Mouse (Mus musculus) liver, embryonic 11.5 days (tissue): ENCODE data around the gene Esrrb. TPM values are rescaled to one million over a fixed set of nuclear protein-coding genes. Genes with fewer than 3 reads are reported as not detected.

ENCODE experiments used
- ATAC-seq: fragments of 200-750 bp; cut with Nextera tagmentation; replicated peaks from 2 replicates; pipeline ENCODE4 v1.8.0; 2017; ENCODE audit warnings: moderate number of reproducible peaks, mild to moderate bottlenecking, moderate TSS enrichment, moderate library complexity; ENCODE audit not compliant: low FRiP score
- DNase-seq: peaks from one replicate; pipeline ENCODE4 v3.0.0-alpha.2; 2017; ENCODE audit warnings: low spot score
- H3K27ac ChIP-seq: fragments of 300-500 bp; sonication (generic); 2 replicates; pipeline ENCODE4 v1.5.1; 2014; ENCODE audit warnings: mild to moderate bottlenecking, low read depth, low read length, control low read depth
- H3K27me3 ChIP-seq: fragments of 300-500 bp; sonication (generic); replicated peaks from 2 replicates; pipeline ENCODE4 v1.6.1; 2014; ENCODE audit warnings: low read length, mixed read lengths; ENCODE audit not compliant: control insufficient read depth, insufficient read depth
- H3K36me3 ChIP-seq: fragments of 300-500 bp; sonication (generic); 2 replicates; pipeline ENCODE4 v1.6.1; 2014; ENCODE audit warnings: mild to moderate bottlenecking, low read length, moderate library complexity, mixed read lengths; ENCODE audit not compliant: control insufficient read depth, insufficient read depth
- H3K4me1 ChIP-seq: fragments of 300-500 bp; sonication (generic); replicated peaks from 2 replicates; pipeline ENCODE4 v1.6.1; 2014; ENCODE audit warnings: low read length, mixed read lengths; ENCODE audit not compliant: control insufficient read depth, insufficient read depth
- H3K4me2 ChIP-seq: fragments of 300-500 bp; sonication (generic); 2 replicates; pipeline ENCODE4 v1.6.1; 2014; ENCODE audit warnings: mild to moderate bottlenecking, control low read depth, moderate library complexity
- H3K4me3 ChIP-seq: fragments of 300-500 bp; sonication (generic); 2 replicates; pipeline ENCODE4 v1.5.1; 2014; ENCODE audit warnings: low read depth, low read length, control low read depth
- H3K9ac ChIP-seq: fragments of 300-500 bp; sonication (generic); 2 replicates; pipeline ENCODE4 v1.6.1; 2014; ENCODE audit warnings: low read depth, low read length, control low read depth
- H3K9me3 ChIP-seq: fragments of 300-500 bp; sonication (generic); 2 replicates; pipeline ENCODE4 v1.6.1; 2016; ENCODE audit warnings: low read length, inconsistent platforms, mixed read lengths; ENCODE audit not compliant: control insufficient read depth
- WGBS: fragments of 180-500 bp; shearing (Covaris S2); extraction: QIAGEN DNeasy Blood & Tissue Kit; methylation state at CpG from one replicate; pipeline ENCODE4 v1.1.7; 2014; 5-methylcytosine and 5-hydroxymethylcytosine counted together
- polyA plus RNA-seq: library from polyadenylated mRNA; unstranded; fragments of >200 nt; fragmentation: Nextera tagmentation; extraction: Ambion mirVana; gene quantifications from 2 replicates; pipeline ENCODE4 v1.2.1, GENCODE M21; 2014

The Esrrb gene
- polyA plus RNA-seq, 1 experiment from 2014 or later = not detected

GRCm38 (mm10) chr12:86512335-86512734, 151.4 kb downstream of the Esrrb start:
- Histone ChIP-seq H3K4me1 (no peaks in the 10 kb centered on the region), H3K27me3 (0 out of 2 replicates have a peak, but pooled peaks cover 3% of the 10 kb centered on the region), H3K4me3 (no peak overlapping the region), H3K4me2 (no peak overlapping the region), H3K9ac (no peak overlapping the region), H3K9me3 (no peaks in the 10 kb centered on the region), H3K27ac (no peak overlapping the region), H3K36me3 (no peaks in the 10 kb centered on the region)
- 83% methylated on average over 3 of the region's 3 CpGs for WGBS
- ATAC-seq (no peak), DNase-seq (no peak)

- Histone ChIP-seq H3K4me1 (no peaks in the 10 kb centered on the region), H3K9ac (no peak overlapping the region), H3K27me3 (peaks cover 8% of the 10 kb centered on the region), H3K27ac (no peak overlapping the region), H3K4me3 (no peak overlapping the region), H3K9me3 (no peaks in the 10 kb centered on the region), H3K36me3 (no peaks in the 10 kb centered on the region), H3K4me2 (no peak overlapping the region)
- WGBS = 29% methylated on average over 4 of the region's 4 CpGs
- no peak for DNase-seq
- no peak for ATAC-seq
Observed at GRCm38 (mm10) chr12:86513596-86513995, 152.7 kb downstream of the Esrrb start.

GRCm38 (mm10) chr12:86516602-86517001, 155.7 kb downstream of the Esrrb start:
- no peaks in the 10 kb centered on the region for H3K9me3 ChIP-seq
- H3K36me3 ChIP-seq = no peaks in the 10 kb centered on the region
- ATAC-seq = no peak
- H3K27ac ChIP-seq = no peak overlapping the region
- H3K27me3 ChIP-seq = peaks cover 19% of the 10 kb centered on the region
- no peak overlapping the region for H3K4me3 ChIP-seq
- no peak overlapping the region for H3K9ac ChIP-seq
- H3K4me2 ChIP-seq = no peak overlapping the region
- no peaks in the 10 kb centered on the region for H3K4me1 ChIP-seq
- 40% methylated on average over 5 of the region's 5 CpGs for WGBS
- DNase-seq = no peak

GRCm38 (mm10) chr12:86517721-86518120, 156.8 kb downstream of the Esrrb start:
- 65% methylated on average over 6 of the region's 6 CpGs for WGBS
- Histone ChIP-seq H3K27me3 (peaks cover 21% of the 10 kb centered on the region), H3K4me3 (no peak overlapping the region), H3K36me3 (no peaks in the 10 kb centered on the region), H3K9ac (no peak overlapping the region), H3K4me2 (no peak overlapping the region), H3K4me1 (no peaks in the 10 kb centered on the region), H3K9me3 (no peaks in the 10 kb centered on the region), H3K27ac (no peak overlapping the region)
- DNase-seq = no peak
- ATAC-seq = no peak

- Histone ChIP-seq H3K27me3 (peaks cover 21% of the 10 kb centered on the region), H3K9me3 (no peaks in the 10 kb centered on the region), H3K9ac (no peak overlapping the region), H3K4me1 (no peaks in the 10 kb centered on the region), H3K27ac (no peak overlapping the region), H3K4me2 (no peak overlapping the region), H3K36me3 (no peaks in the 10 kb centered on the region), H3K4me3 (no peak overlapping the region)
- no peak for DNase-seq
- WGBS = 30% methylated on average over 18 of the region's 18 CpGs
- ATAC-seq = no peak
Observed at GRCm38 (mm10) chr12:86518746-86519145, 157.8 kb downstream of the Esrrb start.

GRCm38 (mm10) chr12:86534283-86534682, 173.4 kb downstream of the Esrrb start:
- H3K27me3 ChIP-seq = no peaks in the 10 kb centered on the region
- no peaks in the 10 kb centered on the region for H3K36me3 ChIP-seq
- no peak for ATAC-seq
- H3K4me1 ChIP-seq = no peaks in the 10 kb centered on the region
- H3K4me2 ChIP-seq = no peak overlapping the region
- no peak for DNase-seq
- WGBS = 59% methylated on average over 2 of the region's 2 CpGs
- no peak overlapping the region for H3K27ac ChIP-seq
- H3K9me3 ChIP-seq = no peaks in the 10 kb centered on the region
- H3K4me3 ChIP-seq = no peak overlapping the region
- no peak overlapping the region for H3K9ac ChIP-seq

- no peak for ATAC-seq
- DNase-seq = no peak
- H3K27ac ChIP-seq = no peak overlapping the region
Observed at GRCm38 (mm10) chr12:86537799-86538198, 176.9 kb downstream of the Esrrb start.

GRCm38 (mm10) chr12:86538711-86539110, 177.8 kb downstream of the Esrrb start:
- DNase-seq (no peak), ATAC-seq (no peak)
- H3K27me3 ChIP-seq = no peaks in the 10 kb centered on the region
- H3K4me3 ChIP-seq = no peak overlapping the region
- H3K4me2 ChIP-seq = no peak overlapping the region
- H3K9ac ChIP-seq = no peak overlapping the region
- 44% methylated on average over 4 of the region's 4 CpGs for WGBS
- H3K4me1 ChIP-seq = no peaks in the 10 kb centered on the region
- H3K9me3 ChIP-seq = no peaks in the 10 kb centered on the region
- no peak overlapping the region for H3K27ac ChIP-seq
- no peaks in the 10 kb centered on the region for H3K36me3 ChIP-seq

More at GRCm38 (mm10) chr12:86537799-86538198, 176.9 kb downstream of the Esrrb start:
- Histone ChIP-seq H3K4me1 (no peaks in the 10 kb centered on the region), H3K4me2 (no peak overlapping the region), H3K9me3 (no peaks in the 10 kb centered on the region), H3K27me3 (no peaks in the 10 kb centered on the region), H3K36me3 (no peaks in the 10 kb centered on the region), H3K9ac (no peak overlapping the region), H3K4me3 (no peak overlapping the region)

GRCm38 (mm10) chr12:86539511-86539910, 178.6 kb downstream of the Esrrb start:
- Histone ChIP-seq H3K4me2 (no peak overlapping the region), H3K36me3 (no peaks in the 10 kb centered on the region), H3K9me3 (no peaks in the 10 kb centered on the region), H3K9ac (no peak overlapping the region), H3K4me1 (no peaks in the 10 kb centered on the region), H3K27me3 (no peaks in the 10 kb centered on the region), H3K27ac (no peak overlapping the region), H3K4me3 (no peak overlapping the region)
- DNase-seq (no peak), ATAC-seq (no peak)
- 71% methylated on average over 4 of the region's 4 CpGs for WGBS
